Mouse (Mus musculus) ES-CJ7 (cell line): ENCODE data around the gene Cd151.

Experiments used
- DNase-seq: peaks from one replicate; pipeline ENCODE4 v3.0.0; 2011; ENCODE audit warnings: low read depth, low spot score

The Cd151 gene

DNA sequence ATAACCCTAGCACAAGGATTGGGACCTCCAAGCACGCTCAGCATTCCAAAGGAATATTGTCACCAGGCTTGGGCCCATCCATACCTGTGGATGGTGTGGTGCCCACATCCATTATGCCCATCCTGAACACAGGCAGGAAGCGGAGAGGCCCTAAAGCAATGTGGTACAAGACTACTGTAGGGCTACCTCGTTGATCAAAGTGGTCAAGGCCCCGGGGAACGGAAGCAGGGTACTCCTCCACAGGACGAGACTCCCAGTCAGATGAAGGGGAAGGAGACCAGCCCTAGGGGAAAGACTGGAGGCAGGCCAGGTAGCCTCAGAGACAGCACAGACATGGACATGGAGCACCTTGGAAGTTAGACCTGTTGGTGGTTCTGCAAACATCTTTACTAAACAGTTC lies 5.6 kb downstream of the Cd151 start:
- DNase-seq: no peak

DNA sequence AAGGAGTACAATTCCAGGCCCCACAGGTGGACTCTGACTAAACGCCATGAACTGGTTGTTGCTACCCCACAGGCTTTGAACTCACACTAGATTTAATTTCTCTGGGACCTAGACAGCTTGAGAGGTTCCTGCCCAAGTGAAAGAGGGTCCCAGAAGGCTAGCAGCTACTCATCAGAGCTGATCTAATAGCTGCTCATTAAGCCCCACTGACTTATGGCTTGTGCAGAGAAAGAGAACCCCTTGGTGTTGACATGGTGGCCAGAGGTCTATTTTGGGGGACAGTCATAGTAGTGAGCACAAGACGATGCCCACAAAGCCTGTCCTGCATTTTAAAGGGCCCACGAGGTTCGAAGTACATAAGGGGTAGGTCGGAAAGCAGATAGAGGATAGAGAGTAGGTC lies 7.0 kb downstream of the Cd151 start:
- no peak for DNase-seq

DNA sequence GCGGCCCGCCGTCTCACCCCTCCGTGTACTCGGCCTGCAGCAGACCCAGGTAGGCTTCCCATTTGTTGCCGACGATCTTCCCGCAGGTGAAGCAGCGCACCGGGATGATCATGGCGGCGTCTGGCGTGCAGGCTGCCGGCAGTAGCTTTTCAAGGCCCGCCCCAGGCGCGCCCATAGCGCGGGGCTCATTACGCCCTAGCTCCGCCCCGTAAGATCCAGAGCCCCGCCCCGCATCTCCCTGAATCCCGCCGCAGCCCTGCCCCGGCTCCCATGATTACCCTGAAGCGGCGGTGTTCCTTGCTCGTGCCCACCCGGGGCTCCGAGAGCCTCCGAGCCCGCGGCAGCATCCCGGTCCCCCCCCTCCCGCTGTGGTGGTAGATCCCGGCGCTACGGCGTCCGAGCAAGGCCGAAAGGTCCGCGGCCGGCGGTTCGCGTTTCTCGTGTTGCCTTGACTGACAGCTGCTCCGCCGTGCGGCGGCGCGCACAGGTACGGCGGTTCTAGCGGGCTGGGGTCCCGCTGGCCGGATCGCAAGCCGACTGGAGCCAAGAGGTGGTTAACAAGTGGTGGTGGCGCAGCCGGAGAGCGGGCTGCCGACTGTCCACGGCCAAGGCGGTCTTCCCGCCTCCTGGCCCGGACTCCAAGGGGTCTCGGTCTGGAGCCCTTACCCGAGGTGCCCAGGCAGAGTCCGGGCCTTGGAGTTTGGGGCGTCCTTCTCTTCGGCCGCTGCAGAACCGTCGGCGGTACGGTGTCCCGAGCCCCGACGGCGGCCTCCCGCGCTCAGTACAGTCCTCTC lies 8.0 kb downstream of the Cd151 start, which contains the start of the genes Polr2l and Tspan4:
Gene Polr2l, minus strand, starts transcription at position 122 of the 794 bp plus-strand sequence.
Gene Tspan4, plus strand, starts transcription at position 230 of the 794 bp plus-strand sequence.
- peak; percentile 88 for DNase-seq

DNA sequence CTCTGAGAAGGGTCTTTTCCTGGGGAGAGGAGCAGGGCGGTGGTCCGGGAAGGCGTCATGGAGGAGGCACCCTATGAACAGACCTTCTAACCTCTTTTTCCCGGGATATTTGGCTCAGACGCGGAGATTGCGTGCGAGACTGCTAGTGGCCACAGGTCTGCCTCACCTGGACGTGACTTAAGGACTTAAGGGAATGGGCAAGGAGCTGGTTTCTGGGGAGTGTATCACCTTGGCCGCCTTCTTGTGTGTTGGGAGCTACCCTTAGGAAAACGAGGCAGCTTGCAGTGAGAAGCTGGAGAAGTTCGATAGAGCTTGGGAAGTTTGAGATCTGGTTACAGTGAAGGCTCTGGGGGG lies 8.6 kb downstream of the Cd151 start:
- peak; percentile 17 for DNase-seq

DNA sequence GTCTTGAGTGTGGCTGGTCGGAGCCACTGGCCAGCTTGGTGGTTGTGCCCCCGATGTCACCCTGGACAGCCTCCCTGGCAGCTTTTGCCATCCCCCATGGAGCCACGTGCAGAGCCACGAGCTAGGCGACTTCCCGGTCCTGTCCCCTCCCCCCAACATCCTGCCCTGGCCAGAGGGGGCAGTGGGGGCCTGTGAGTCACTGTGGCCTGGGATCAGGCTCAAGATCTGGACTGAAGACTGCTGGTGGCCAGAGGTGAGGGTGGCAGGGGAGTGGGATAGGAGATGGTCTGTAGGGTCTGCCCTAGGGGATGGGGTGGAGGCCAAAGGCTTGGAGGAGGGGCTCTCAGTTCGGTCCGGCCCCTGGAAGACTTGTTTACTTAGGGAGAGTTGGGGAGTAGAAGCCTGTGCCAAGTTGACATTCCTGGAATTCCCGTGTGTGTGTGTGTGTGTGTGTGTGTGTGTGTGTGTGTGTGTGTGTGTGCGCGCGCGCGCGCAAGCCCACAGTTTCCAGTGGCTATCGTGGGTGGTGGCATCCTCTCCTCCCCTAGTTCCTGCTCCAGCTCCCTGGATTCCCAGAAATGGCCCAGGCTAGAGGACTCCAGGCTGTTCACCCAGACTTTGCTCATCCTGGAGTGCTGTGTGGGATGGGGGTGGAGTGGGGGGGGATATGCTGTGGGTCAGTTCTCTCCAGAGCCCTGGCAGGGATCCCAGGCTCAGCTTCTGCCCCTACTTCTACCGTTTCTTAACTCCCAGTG lies 9.2 kb downstream of the Cd151 start:
- DNase-seq: peak; percentile 71

DNA sequence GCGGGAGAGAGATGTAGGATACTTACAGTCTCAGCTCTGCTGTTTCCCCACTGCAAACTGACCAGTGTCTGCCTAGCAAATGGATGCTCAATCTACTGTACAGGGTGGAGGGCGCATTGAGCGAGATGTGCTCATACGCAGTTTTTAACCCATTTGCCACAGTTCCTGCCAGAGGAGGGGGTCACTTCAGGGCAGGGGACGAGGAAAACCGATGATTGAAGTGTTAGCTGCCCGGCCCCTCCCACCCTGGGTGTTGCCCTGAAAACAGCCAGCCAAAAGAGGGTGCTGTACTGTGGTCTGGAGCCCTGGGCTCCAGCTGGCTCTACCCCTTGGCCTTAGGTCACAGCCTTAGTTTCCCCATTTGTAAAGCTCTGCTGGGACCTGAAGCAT lies 9.8 kb downstream of the Cd151 start:
- DNase-seq: no peak

DNA sequence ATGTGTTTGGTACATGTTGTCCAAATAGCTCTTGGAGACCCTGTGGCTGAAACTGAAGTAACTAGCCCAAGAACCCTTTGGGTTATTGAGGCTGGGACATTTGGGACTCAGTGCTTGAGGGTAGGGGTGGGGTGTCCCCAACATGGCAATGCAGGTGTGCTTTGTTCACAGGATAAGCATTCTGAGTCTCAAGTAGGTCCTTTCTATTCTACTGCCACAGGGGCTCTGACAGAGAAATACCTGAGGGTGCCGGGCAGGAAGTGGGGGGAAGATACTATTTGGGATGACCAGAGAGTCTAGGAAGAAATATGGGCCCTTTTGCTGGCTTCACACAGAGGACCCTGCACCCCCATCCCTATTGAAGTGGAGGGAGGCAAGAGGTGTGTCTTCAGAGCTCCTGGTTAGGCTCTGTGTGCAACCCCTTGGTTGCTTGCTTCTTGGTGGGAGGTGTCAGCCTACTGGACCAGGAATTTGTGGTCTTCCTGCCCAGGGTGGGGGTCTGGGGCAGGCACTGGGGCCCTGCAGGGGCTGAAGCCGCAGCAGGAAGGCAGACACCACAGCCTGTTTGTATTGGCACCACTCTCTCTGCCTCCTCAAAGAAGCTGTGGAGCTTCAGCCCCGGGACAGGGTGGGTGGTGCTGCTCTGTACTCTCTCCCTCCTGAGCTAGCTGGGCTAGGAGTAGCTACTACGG lies 10.5 kb downstream of the Cd151 start:
- DNase-seq: no peak

DNA sequence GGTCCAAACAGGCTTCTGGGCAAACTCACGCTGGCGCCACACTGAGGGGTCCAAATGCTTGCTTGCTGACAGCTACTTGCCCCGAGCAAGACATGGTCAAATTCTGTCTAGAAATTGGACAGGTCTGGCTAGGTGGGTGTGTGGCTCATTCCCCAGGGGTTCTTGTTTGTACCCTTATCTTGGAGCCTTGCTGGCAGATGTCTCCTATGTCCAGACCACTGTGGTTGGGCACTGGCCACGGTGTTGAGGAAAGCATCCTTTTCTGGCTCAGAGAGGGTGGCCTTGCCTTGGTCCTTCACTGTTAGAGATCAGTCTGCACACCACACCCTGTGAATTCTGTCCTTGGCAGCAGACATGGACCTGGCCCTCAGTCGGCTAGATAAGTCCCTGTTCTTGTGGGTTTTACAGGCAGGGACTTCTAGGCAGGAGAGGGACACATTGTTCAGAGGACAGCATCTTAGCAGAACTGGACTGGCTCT lies 11.1 kb downstream of the Cd151 start:
- no peak for DNase-seq

DNA sequence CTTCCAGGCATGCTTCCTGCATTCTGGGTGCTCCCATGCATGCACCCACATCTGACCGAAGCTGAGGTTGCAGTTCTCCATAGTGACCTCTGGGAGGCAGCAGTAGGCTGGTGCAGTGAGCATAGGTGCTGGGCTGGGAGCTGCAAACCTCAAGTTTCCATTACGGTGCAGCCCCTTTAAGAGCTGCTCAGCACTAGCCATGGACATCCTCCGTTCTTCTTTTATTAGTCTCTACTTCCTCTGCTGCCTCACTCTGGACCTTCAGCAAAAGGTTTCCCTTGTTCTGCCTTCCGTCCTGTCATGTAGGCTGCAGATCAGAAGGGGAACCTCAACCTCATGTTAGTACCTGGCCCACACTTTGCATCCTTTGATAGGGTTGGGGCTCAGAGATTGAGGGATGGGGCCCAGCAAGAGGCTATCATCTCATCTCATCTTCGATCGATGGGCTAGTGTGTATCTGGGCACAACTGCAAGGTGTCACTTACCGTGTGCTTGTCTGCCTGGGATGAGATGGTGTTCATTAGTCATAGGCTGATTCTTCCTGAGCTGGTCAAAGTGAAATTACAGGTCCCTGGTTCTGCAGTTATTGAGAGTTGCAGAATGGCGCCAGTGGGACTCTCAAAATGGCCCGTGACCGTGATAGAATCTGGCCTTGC lies 13.8 kb downstream of the Cd151 start:
- DNase-seq: peak; percentile 82

DNA sequence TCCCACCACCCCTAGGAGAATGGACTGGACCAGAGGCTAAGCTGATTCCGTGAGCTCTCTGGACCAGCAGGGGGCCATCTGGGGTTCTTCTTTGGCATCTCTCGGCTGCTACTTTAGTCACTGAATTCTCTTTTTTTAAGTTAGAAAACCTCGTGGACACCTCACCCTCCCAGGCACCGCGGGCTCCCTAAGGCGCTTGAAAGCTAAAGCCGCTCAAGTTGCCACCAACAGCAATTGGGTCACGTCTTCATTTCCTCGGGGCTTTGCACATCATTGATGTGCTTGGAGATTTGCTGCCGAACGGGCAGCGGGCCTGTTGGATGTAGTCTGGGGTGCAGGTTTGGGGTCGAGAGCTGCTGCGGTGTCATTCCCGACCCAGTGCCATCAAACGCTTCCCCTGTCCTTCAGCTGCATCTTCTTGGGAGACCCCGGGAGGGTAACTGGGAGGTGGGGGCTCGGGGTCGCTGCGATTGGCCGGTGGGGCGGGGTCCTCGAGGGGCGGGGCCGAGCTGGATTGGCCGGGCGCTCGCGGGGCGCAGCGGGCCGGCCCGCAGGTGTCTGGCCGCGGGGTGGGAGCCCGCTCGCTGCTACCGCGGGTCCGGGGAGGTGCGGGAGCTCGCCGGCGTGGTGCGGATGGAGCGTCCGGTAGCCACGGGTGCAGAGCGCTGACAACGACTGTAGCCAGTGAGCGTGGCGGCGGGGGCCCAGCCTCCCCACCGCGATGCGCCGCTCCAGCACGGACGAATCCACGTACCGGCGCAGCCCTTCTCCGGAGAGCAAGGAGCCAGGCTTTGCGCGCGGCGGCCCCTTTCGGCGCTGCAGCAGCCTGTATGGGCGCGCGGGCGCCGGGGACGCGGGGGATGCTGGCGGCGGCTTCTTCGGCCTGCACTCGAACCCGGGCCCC lies 14.6 kb downstream of the Cd151 start:
- peak; percentile 59 for DNase-seq

DNA sequence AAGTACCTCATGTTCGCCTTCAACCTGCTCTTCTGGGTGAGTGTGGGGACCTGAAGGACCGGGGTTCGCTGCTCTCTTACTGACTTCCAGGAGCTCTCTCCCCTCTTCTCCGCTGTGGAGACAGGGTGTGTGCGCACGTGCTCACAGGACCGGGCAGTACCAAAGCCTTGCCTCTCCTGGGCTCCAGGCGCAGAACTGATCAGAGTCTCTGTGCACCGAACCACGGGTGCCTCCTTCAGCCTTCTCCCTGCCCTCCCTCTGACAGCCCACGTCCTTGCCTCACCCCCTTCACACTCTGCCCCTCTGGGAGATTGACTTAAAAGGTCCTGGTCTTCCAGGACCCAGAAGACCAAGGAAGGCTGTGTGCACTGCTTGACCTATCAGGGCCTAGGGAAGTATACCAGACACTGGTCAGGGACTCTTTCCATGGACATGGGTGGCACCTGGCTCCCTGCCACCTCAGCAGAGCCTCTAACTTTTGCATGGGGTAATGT lies 15.4 kb downstream of the Cd151 start:
- no peak for DNase-seq

DNA sequence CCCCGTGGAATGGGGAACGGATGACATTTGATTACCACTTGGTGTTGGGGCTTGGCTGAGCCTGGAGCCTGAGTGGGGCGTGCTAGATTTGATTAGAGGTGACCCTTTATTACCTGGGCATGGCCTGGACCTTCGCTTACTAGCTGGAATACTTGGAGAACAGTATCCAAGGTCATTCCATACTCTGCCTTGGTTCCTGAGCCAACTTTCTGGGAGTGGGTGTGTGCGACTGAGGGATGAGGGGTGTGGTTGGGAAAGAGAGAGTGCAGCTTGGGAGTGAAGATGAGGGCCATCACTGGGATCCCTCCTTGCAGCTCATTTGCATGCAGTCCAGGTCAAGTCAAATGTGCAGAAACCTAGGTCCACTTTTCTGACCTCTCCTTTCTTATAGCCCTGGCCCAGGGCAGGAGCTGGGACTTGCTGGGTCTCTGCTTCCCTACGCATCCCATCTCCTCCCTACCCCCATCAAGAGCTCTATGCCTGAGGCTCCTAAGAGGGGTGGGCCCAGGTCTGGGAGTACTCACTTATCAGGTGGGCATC lies 16.0 kb downstream of the Cd151 start:
- DNase-seq: no peak

DNA sequence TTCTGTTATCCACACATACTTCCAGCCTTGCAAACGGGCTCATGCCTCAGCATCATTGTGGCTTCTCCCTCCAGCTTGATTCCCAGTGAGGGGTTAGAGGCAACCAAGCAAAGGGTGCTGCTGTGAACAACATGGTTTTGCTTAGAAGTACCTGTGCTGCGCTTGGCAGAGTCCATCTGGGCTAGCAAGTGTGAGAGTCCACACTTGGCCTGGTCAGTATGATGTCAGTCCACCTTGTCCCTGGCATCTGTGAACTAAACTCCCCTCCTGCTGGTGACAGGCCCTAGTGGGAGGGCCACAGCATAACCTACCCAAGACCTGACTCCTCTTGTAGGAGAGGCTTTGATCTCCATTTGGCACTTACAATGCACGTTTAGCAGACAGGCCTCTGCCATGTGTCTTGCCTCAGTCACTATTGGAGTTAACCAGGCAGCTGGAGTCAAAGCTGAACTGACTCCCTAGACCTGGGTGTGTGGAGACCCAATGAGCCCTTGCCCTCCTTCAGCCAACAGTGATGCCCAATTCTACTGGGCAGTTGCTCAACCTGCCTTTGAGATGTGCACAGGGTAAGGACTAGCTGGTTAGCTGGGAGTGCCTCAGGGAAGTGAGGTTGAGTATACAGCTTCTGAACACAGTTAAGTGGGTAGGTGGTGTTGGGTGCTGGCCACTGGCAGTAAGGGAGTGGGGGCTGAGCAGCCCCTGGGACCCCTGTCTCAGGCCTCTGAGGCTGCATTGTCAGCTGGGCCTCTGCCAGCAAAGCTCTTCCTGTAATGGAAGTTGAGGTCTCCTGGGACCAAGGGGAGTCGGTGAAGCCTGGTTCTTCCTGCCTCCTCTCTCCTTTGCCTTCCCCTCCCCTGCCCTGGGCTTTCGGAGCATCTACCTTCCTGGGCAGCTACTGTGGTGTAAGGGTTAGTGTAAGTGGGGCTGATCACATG lies 17.3 kb downstream of the Cd151 start:
- DNase-seq: no peak

DNA sequence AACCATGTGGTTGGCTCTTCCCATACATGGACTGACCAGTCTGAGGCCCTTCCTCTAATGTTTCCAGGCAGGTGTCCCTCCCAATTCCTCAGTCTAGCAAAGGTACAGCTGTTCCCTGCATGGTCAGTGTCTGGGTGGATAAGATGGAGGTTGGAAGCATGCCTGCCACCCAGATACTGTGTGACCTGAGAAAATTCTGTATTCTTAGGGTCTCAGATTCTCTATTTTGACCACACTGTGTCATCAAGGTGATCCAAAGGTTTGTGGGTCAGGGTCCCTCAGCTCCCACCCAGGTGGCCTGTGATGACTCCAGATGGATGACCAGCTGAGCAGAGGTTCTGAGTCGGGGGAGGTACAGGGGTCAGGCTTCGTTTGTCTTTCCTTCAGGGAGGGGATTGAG lies 18.0 kb downstream of the Cd151 start:
- no peak for DNase-seq

DNA sequence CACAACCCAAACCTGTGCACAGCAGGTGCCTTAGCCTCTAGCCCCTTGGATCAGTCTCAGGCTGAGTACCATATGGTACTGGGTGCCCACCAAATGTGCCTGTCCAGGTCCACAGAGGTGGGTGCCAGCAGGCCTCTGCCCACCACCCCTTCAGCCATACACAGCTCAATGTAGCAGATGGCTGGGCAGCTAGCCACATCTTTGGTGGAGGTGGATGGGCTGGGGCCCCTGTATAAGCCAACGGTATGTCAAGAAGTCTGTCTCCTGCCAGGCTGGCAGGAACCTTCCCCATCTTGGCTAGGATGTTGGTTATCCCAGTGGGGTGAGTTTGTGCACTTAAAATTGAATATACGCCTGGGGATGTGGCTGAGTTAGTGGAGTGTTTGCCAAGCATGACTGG lies 18.4 kb downstream of the Cd151 start:
- no peak for DNase-seq

DNA sequence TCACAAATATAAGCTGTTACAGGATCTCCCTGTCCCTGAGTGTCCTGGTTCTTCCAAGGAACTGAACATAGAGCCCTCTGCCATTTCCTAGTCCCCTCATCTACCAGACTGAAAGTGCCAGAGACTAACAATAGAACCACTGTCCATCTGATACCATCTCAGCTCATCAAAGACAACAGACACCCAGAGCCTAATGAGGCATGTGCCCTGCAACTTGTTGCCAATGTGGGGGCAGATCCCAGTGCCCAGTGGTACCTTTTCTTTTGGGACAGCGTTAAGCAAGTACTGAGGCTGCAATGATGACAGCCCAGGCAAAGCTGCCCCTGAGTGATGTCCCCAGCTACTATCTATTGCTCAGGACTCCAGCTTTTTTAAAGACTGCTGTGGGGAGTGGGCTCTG lies 19.0 kb downstream of the Cd151 start:
- no peak for DNase-seq

DNA sequence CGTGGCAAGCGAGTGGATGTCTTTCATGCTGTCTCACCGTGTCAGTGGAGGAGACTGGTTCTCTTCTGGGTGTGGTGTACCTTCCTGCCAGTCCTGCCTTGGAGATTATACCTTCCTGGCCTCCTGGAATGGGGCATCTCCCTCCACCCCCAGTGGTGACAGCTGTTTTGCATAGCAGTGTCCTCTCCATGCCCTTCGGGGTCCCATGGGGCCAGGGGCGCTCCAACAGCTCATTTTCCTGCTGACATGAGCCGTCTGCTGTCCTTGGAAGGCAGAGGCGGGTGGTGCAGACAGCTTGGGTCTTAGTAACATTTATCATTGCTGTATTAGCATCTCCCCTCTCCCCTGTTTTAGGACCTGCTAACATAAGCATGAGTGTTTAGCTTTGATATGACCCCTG lies 19.9 kb downstream of the Cd151 start:
- no peak for DNase-seq

DNA sequence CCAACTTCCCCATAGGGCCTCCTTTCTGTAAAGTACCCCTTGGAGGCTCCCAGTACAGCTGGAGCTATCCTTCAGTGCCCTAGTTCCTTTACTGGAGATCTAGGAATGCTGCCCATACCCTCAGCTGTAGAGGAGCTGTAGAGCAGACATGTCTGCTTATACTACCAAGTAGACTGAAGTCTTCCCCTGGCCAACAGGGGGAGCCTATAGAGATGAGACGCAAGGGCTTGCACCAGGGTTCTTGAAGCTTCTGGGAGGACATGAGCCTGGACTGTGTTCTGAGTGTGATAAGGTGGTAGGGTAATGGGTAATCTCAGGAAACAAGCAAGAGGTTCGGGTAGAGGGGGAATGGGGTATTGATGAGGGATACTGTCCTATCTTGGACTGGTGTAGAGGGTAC lies 24.0 kb downstream of the Cd151 start:
- peak; percentile 48 for DNase-seq

DNA sequence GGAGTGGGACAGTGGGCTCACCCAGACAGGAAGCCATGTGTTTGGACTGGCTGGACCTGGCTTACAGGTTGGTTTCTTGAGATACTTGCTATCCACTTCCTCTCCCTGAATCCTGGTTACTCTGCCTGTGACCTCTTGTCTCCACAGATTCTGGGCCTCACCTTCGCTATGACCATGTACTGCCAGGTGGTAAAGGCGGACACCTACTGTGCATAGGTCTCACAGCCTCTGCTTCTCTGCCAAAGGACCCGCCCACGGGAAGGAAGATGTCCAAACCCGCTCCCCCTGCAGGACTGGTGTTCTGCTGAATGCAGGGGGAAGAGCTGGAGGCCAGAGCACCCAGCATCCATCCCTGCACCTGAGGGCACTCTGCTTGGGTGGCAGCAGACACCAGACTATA lies 25.5 kb downstream of the Cd151 start:
- DNase-seq: no peak
